Mouse (Mus musculus) layer of hippocampus, adult 9-11 months (tissue): ENCODE measurements around the gene Rgs2.
A peak's percentile ranks its signal among the peaks of the same experiment; 100 is the strongest.

ENCODE experiments used
- DNase-seq: peaks from one replicate; pipeline ENCODE4 v3.0.0; 2022

Rgs2 gene

DNA sequence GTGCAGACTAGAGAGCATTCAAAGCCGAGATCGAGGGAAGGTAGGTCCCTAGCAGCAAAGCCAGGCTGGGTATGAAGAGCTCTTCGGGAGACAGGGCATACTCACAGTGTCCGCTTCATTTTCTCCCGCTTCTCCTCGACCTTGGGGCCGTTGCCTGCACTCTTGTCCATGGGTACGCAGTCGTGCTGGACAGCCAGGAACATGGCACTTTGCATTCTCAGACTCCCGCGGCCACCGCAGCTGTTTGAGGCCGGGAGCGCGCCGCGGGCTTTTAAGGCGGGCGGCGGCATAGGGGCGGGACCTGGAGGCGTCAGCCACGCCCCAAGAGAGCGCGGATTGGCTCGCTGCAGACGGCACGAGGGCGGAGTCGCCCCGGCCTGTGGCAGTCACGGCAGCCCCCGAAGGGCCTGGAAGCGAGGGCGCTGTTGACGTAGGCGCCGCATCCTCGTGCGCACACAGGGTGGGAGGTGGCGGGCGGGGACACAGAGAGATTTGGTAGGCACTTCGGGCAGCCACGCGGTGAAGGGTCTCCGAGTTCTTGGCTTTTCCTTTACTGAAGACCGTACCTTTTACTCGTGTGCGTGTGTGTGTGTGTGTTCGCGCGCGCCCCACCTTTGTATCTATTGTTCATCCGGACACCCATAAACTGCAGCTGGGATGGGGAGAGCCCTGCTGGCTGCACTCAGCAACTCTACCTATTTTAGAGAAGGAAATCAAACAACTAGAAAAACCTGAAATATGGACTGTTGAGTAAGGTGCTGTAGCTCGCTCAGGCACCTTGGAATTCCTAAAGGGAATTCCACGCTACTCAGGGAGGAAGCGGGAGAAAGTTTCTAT, at the start of gene Rgs2:
Rgs2 (minus strand) TSS at position 258 of the 837 bp plus-strand sequence.
- DNase-seq: peak; percentile 97

GRCm38 (mm10) chr1:144053401-144053800, 49.4 kb upstream of the Rgs2 start:
- DNase-seq: no peak

- DNase-seq: no peak
Observed at GRCm38 (mm10) chr1:144041826-144042225, 37.9 kb upstream of the Rgs2 start.

- DNase-seq: no peak
Observed at GRCm38 (mm10) chr1:144033498-144033897, 29.5 kb upstream of the Rgs2 start.

DNA sequence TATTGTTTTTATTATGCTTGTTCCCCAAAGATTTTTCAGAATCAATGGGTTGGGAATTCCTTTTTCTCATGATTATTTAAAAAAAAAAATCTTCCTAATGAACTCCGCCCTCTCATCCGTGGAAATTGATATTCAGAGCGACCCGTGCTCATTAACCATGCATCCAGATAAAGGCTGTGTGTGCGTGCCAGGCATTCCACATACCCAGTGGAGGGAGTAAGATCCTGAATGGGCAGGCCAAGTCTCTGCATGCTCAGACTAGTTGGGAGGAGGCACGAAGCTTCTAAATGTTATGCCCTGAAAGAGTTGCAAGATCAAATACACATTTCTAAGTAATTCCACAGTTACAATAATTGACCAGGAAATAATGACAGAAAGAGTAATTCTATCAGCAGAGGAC, 26.5 kb upstream of the Rgs2 start:
- no peak for DNase-seq

GRCm38 (mm10) chr1:144029679-144030078, 25.7 kb upstream of the Rgs2 start:
- no peak for DNase-seq

DNA sequence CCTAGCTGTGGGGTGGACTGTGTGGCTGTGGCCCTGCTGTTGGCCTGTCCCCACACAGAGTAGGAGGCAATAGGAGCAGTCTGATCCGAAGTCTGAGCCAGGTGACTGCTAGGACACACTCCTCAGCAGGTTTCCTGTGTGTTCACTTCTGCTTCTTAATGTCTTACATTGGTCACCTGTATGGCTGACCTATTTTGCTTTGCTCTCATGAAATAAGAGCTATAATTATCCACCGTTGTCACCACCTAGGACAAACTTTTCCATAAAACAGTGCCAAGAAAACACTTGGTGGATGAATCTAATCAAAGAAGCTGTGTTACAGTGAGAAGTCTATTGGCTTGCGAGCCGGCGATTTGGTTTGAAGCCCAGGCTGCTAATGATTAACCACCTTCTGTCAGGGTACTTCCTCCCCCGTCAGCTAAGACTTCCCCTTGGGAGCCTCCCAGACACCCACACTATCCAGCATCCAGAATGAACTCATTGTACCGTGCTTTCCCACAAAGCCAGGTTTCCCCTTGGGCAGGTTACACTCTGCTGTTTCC, 14.5 kb upstream of the Rgs2 start:
- DNase-seq: peak; percentile 61

DNA sequence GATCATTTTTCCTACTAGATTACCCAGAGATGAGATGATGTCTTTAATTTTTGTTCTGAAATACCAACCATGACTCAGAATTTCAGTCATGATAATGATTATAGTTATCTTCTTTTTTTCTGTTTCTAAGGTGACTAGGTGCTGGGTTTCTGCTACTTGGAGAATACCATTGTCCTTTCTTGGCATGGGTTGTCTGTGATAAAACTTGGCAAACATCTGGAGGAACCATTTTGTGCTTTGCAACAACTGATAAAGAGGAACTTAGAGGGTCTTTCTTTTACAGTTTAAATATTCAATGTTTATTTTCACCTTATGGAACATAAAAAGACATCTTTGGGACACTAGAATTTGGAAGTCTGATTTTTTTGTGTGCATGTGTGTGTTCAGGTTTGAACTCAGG, 10.0 kb upstream of the Rgs2 start:
- no peak for DNase-seq

- DNase-seq: no peak
Observed at GRCm38 (mm10) chr1:144007341-144007740, 3.4 kb upstream of the Rgs2 start.

GRCm38 (mm10) chr1:144006542-144006941, 2.6 kb upstream of the Rgs2 start:
- peak; percentile 85 for DNase-seq

GRCm38 (mm10) chr1:144005648-144006047, 1.7 kb upstream of the Rgs2 start:
- no peak for DNase-seq

DNA sequence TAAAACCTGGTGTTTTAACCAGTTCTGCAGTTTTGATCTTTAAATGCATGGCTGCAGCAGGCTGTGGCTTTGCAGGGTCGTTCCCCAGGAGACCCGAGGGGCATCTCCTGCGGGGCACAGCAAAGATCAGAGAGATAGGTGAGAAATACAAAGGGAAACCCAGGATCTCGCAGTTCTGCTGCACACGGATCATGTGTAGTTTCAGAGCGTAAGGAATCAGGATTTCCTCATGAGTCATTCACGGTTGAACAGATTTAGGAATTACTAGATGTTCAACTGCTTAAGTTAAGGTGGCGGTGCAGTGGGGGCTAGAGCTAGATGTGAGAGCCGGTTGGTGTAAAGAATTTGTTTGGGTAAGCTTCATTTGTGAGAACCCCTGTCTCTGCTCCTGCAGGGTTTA, 780 bp upstream of the Rgs2 start:
- DNase-seq: peak; percentile 31

- peak; percentile 51 for DNase-seq
Observed at GRCm38 (mm10) chr1:144003416-144003815, 545 bp downstream of the Rgs2 start.

DNA sequence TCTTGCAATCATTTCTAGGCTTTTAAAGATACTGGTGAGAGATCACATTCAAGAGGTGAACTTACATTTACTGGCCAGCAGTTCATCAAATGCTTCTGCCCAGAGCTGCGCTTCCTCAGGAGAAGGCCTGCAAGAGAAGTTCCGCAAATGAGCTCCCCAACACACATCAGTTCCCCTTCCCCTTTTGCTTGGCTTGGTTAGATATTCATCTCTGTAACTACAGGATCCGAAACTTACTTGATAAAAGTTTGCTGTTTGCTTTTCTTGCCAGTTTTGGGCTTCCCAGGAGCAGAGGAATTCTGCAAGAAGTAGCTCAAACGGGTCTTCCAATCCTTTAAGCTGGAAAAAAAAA, 1.3 kb downstream of the Rgs2 start:
- DNase-seq: peak; percentile 48

GRCm38 (mm10) chr1:144002036-144002714, 1.8 kb downstream of the Rgs2 start:
- no peak for DNase-seq

DNA sequence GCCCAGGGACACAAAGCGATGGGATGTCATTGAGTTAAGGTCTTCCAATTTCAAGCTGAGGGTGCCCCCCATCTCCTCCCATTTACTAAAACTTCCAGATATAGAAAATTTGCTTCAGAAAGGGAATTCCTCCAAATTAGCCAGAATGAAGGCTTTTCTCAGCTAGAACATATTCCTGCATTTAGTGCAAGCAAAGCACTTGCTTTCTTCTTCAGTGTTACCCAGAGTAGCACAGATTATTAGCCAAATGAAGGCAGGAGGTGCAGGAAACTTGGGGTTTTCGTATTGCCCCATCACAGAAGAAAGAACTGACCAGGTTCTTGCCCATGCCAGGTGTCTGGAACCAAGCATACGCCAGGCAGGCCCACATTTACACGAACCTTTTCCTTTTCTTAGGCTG, 3.7 kb downstream of the Rgs2 start:
- DNase-seq: no peak

GRCm38 (mm10) chr1:143999371-143999920, 4.5 kb downstream of the Rgs2 start:
- no peak for DNase-seq

DNA sequence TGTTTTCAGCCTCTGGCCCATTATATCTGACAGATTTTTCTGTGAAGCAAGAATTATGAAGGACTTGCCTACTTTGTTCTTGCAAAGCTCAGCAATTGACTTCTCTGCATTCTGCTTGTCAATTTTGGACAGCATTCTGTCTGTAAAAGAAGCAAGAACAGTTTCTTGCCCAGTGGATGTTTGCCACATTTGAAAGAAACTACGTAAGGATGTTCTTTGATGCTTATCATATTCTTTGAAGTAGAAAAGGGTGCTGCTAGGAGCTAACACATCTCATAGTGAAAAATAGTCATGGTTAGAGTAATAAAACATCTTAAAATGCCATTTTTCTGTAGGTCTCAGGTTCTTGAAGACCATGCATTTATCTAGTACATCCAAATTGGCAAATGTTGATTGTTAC, 10.9 kb downstream of the Rgs2 start:
- DNase-seq: no peak

- no peak for DNase-seq
Observed at GRCm38 (mm10) chr1:143992528-143992927, 11.4 kb downstream of the Rgs2 start.

GRCm38 (mm10) chr1:143990263-143990662, 13.7 kb downstream of the Rgs2 start:
- DNase-seq: no peak

DNA sequence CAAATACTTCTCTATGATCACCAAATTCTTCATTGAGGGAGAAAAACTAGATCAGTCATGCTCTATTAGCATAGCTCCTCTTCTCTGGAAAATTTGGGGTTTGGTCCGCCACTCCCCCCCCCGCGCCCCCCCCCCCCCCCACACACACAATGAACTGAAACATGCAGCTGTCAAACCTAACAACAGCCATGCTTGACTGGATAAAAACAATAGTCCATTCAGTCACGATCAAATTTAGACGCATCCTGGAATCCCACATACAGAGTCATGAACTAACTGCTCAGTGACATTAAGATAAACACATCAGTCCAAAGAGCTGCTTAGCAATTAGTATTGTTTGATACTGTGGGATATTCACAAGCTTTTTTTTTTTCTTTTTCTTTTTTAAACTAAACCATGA, 14.2 kb downstream of the Rgs2 start:
- no peak for DNase-seq

DNA sequence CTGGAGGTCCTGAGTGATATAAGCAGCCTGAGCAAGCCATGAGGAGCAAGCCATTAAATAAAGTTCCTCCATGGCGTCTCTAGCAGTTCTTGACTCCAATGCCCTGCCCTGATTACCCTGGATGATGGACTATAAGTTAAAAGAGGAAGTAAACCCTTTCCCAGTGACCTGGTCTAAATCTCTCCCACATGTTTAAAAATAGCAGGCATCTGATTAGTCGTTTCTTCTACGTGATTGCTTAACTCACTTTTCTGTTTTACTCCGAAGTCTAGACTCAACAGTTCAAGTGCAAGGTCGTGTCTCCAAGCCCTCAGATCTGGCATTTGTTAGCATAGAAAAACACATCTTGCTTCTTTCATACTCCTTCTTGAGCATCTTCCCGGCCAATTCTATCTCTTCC, 15.2 kb downstream of the Rgs2 start:
- DNase-seq: no peak

DNA sequence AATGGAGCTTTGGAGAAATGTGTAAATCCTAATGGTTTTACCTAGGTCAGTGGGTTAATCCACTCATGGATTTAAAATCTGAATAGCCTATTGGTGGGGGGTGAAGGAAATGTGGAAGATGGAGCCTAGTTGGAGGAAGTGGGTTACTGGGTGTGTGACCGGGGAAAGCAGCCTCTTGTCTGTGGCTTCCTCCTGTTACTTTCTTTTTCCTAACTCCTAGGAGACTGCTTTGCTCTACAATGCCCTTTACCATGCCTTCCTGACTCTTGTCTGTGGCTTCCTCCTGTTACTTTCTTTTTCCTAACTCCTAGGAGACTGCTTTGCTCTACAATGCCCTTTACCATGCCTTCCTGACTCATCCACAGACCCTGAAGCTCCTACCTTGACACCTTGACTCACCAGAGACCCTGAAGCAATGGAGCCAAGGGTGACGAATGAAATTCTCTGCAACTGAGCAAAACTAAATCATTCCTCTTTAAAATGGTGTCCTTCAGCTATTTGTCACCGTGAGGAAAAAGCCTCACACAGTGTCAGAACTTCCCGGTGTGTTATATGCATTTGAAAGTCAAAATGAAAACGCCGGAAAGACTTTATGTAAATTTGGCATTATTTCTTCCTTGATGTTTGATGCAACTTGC, 18.9 kb downstream of the Rgs2 start:
- DNase-seq: no peak
